Mouse (Mus musculus): ENCODE results near the gene 1700020A23Rik. TPM values are rescaled to one million over a fixed set of nuclear protein-coding genes. Genes with fewer than 3 reads are reported as not detected.

1700020A23Rik gene
- total RNA-seq, 1 experiment: not detected

DNA sequence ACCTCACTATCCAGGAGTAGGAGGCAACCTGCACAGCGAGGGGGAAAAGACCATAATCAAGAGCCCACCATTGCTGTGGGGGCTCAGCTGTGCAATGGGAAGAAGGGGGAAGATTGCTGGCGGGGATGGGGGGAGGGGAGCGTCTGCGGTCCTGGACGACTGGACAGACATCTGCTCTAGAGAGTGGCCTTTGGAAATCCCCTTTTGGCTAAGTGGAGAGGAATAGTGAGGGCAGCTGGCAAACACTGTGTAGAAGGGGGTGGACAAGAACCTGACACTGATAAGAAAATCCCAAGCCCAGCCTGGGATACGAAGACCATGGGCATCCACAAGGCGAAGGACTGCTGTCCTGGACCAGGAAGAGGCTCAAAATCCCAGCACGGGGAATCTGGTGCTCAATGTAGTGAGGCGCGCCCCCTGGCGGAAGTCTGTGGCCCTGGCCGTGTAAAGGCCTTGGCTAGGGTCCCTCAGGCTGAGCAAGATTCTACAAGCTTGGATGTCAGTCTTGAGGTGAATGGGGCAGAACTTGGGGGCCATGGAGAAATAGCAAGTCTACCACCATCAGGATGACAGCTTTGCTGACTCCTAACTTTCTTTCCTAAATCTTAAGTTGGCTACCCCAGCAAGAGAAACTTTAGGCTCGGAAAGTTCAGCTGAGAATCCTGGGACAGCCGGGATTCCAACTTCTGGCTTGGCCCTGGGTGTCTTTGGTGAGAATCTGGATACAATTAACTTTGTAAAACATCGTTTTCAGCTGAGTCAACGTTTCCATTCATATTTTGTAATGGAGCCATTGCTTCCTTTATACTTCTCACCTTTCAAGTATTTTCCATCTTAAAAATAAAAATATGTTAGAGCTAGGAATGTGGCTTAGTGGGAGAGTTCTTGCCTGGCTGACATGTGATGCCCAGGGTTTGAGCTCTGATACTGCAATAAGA is 6.8 kb downstream of the 1700020A23Rik start:
- H3K9ac ChIP-seq (ENCODE audit: insufficient read depth, low read depth, low read length, poor library complexity, severe bottlenecking): no peak overlapping the region
- peak; percentile 64 for DNase-seq (ENCODE audit: low read depth, low spot score)
- in situ Hi-C loops (cut with MboI; ENCODE audit: low sequenced_read_pairs in 2 of 2, unreplicated experiment in 2 of 2): no loop called here
- H3K36me3 ChIP-seq (ENCODE audit: control insufficient read depth, insufficient read depth, low read length, poor library complexity, severe bottlenecking): no peaks in the 10 kb centered on the region
- H3K4me1 ChIP-seq (ENCODE audit: control insufficient read depth in 2 of 2, insufficient read depth in 2 of 2, low read length in 2 of 2, poor library complexity in 1 of 2): peaks cover 0 to 2% of the 10 kb centered on the region in 2 experiments; a peak in 1 of 4 replicates
- TF ChIP-seq ZC3H11A (IDR thresholded peaks at IDR 0.05; ENCODE audit: borderline replicate concordance, low read depth, low read length) (peak; percentile 49), ZNF384 (IDR thresholded peaks at IDR 0.05; ENCODE audit: low read depth, low read length) (no peak)
- no peaks in the 10 kb centered on the region for H3K9me3 ChIP-seq (ENCODE audit: control insufficient read depth, insufficient read depth, low read depth, low read length)
- no peak overlapping the region for H3K4me3 ChIP-seq (ENCODE audit: insufficient read depth in 1 of 2, low read depth in 1 of 2, low read length in 2 of 2, poor library complexity in 1 of 2, severe bottlenecking in 1 of 2)
- no peak overlapping the region for H3K27ac ChIP-seq (ENCODE audit: insufficient read depth, low read depth, low read length, poor library complexity, severe bottlenecking)

DNA sequence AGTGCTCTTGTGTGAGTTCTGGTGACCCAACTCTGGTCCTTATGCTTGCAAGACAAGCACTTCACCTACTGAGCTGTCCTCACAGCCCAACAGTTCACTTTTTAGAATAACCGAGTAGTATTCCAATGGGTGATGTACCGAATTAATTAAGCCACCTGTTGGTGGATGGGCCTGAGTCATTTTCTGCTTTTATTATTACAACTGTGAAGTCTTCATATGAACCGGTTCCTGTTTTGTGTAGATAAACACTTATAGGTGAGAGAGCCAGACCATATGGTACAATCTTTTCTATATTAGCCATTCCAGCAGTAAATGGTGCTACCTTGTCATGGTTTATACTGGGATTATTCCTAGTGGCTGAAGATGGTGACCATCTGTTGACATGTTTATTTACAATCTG is 7.7 kb downstream of the 1700020A23Rik start:
- TF ChIP-seq CHD2 (IDR thresholded peaks at IDR 0.05; ENCODE audit: low read depth, low read length) (no peak), HCFC1 (IDR thresholded peaks at IDR 0.05; ENCODE audit: borderline replicate concordance, insufficient read depth, low read length) (no peak), ZNF384 (IDR thresholded peaks at IDR 0.05; ENCODE audit: low read depth, low read length) (no peak), MAFK (IDR thresholded peaks at IDR 0.05; ENCODE audit: insufficient read depth, low read depth, low read length) (no peak), ZC3H11A (IDR thresholded peaks at IDR 0.05; ENCODE audit: borderline replicate concordance, low read depth, low read length) (no peak)
- in situ Hi-C loops (cut with MboI; ENCODE audit: low sequenced_read_pairs in 2 of 2, unreplicated experiment in 2 of 2): no loop called here
- H3K27ac ChIP-seq (ENCODE audit: insufficient read depth, low read depth, low read length, poor library complexity, severe bottlenecking): no peak overlapping the region
- no peak overlapping the region for H3K9ac ChIP-seq (ENCODE audit: insufficient read depth, low read depth, low read length, poor library complexity, severe bottlenecking)
- DNase-seq (ENCODE audit: low read depth, low spot score): no peak
- H3K4me1 ChIP-seq (ENCODE audit: control insufficient read depth in 2 of 2, insufficient read depth in 2 of 2, low read length in 2 of 2, poor library complexity in 1 of 2): peaks cover 0 to 2% of the 10 kb centered on the region in 2 experiments; a peak in 1 of 4 replicates
- H3K36me3 ChIP-seq (ENCODE audit: control insufficient read depth, insufficient read depth, low read length, poor library complexity, severe bottlenecking): no peaks in the 10 kb centered on the region
- no peak overlapping the region for H3K4me3 ChIP-seq (ENCODE audit: insufficient read depth in 1 of 2, low read depth in 1 of 2, low read length in 2 of 2, poor library complexity in 1 of 2, severe bottlenecking in 1 of 2)
- H3K9me3 ChIP-seq (ENCODE audit: control insufficient read depth, insufficient read depth, low read depth, low read length): no peaks in the 10 kb centered on the region

DNA sequence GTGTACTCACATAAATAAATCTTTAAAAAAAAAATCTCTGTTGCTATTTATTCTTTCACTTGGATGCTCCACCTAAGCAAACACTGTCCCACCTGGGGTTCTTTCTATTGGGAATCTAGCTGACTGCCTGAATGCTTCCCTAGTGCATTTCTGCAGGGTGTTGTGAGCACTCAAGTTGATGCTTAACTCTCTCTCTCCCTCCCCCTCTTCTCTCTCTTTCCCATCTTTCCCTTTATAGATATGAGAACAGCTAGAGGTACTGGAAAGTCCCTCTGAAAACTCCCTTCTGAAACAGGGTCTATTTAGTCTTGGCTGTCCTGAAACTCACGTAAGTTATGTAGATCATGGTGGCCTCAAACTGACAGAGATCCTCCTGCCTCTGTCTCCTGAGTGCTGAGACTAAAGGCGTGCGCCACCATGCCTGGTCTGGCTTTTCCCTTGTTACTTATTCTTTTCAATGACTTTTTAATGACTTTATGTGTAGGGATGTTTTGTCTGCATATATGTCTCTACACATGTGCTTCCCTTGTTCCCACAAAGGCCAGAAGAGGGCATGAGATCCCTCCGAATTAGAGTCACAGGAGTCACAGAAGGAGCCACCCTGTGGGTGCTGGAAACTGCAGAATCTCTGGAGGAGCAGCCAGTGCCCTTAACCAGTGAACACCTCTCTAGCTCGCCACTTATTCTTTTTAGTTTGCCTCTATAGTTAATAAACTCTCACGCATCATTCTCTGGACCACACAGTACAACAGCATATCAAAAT is 9.2 kb downstream of the 1700020A23Rik start:
- H3K4me1 ChIP-seq (ENCODE audit: control insufficient read depth in 2 of 2, insufficient read depth in 2 of 2, low read length in 2 of 2, poor library complexity in 1 of 2): peaks cover 0 to 5% of the 10 kb centered on the region in 2 experiments; a peak in 1 of 4 replicates
- H3K27ac ChIP-seq (ENCODE audit: insufficient read depth, low read depth, low read length, poor library complexity, severe bottlenecking): no peak overlapping the region
- in situ Hi-C loops (cut with MboI; ENCODE audit: low sequenced_read_pairs in 2 of 2, unreplicated experiment in 2 of 2): no loop called here
- no peak for TF ChIP-seq CHD2 (IDR thresholded peaks at IDR 0.05; ENCODE audit: low read depth, low read length)
- TF ChIP-seq ZNF384 (IDR thresholded peaks at IDR 0.05; ENCODE audit: low read depth, low read length): no peak
- no peak for TF ChIP-seq MAFK (IDR thresholded peaks at IDR 0.05; ENCODE audit: insufficient read depth, low read depth, low read length)
- TF ChIP-seq ZC3H11A (IDR thresholded peaks at IDR 0.05; ENCODE audit: borderline replicate concordance, low read depth, low read length): no peak
- TF ChIP-seq HCFC1 (IDR thresholded peaks at IDR 0.05; ENCODE audit: borderline replicate concordance, insufficient read depth, low read length): no peak
- no peak overlapping the region for H3K9ac ChIP-seq (ENCODE audit: insufficient read depth, low read depth, low read length, poor library complexity, severe bottlenecking)
- H3K9me3 ChIP-seq (ENCODE audit: control insufficient read depth, insufficient read depth, low read depth, low read length): no peaks in the 10 kb centered on the region
- no peak for DNase-seq (ENCODE audit: low read depth, low spot score)
- peaks cover 4% of the 10 kb centered on the region; the same call in 1 of the 2 replicates for H3K36me3 ChIP-seq (ENCODE audit: control insufficient read depth, insufficient read depth, low read length, poor library complexity, severe bottlenecking)
- no peak overlapping the region for H3K4me3 ChIP-seq (ENCODE audit: insufficient read depth in 1 of 2, low read depth in 1 of 2, low read length in 2 of 2, poor library complexity in 1 of 2, severe bottlenecking in 1 of 2)

DNA sequence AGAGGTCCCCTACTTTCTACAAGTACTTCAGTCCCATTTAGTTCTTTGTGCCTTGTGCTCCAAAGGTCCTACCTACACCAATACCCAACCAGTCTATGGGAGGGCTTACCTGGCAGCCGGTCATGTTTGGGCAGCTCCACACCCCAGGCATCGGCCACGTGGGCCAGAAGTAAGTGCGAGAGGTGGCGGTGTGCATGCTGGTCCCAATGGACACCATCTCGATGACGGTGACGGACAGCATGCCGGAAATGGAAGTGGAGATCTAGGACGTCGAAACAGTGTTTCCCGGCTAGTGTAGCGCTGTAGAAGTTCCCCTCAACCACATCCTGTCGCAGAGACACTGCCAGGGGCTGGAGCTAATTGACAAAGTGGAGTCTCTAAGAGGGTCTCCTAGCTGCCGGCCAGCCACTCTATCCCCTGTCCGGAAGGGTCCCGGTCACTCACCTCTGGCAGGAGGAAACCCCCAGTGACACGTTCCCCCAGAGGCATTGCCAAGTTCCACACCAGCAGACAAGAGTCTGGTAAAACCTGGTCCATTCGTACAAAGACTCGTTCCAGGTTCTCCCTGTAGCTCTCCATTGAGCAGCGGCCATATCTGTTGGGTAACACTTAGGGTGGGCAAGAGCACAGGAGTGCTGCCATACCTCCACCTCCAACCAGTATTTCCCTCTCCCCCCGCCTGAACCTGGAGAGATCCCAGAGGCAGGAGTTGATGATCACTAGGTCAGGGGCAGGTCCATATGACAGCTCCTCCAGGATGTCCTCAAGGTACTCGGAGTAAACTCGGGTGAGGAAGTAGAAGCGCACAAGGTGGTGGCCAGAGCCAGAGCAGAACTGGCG is 16.9 kb downstream of the 1700020A23Rik start:
- no peak overlapping the region for H3K4me3 ChIP-seq (ENCODE audit: insufficient read depth in 1 of 2, low read depth in 1 of 2, low read length in 2 of 2, poor library complexity in 1 of 2, severe bottlenecking in 1 of 2)
- no peak overlapping the region for H3K27ac ChIP-seq (ENCODE audit: insufficient read depth, low read depth, low read length, poor library complexity, severe bottlenecking)
- H3K9ac ChIP-seq (ENCODE audit: insufficient read depth, low read depth, low read length, poor library complexity, severe bottlenecking): no peak overlapping the region
- TF ChIP-seq CHD2 (IDR thresholded peaks at IDR 0.05; ENCODE audit: low read depth, low read length): no peak
- no peak for TF ChIP-seq MAFK (IDR thresholded peaks at IDR 0.05; ENCODE audit: insufficient read depth, low read depth, low read length)
- no peak for TF ChIP-seq ZNF384 (IDR thresholded peaks at IDR 0.05; ENCODE audit: low read depth, low read length)
- TF ChIP-seq ZC3H11A (IDR thresholded peaks at IDR 0.05; ENCODE audit: borderline replicate concordance, low read depth, low read length): no peak
- TF ChIP-seq HCFC1 (IDR thresholded peaks at IDR 0.05; ENCODE audit: borderline replicate concordance, insufficient read depth, low read length): no peak
- in situ Hi-C loops (cut with MboI; ENCODE audit: low sequenced_read_pairs in 2 of 2, unreplicated experiment in 2 of 2): no loop called here
- H3K9me3 ChIP-seq (ENCODE audit: control insufficient read depth, insufficient read depth, low read depth, low read length): no peaks in the 10 kb centered on the region
- H3K36me3 ChIP-seq (ENCODE audit: control insufficient read depth, insufficient read depth, low read length, poor library complexity, severe bottlenecking): peaks cover 6% of the 10 kb centered on the region; the same call in 1 of the 2 replicates
- peaks cover 2 to 8% of the 10 kb centered on the region in 2 experiments; a peak in 2 of 4 replicates for H3K4me1 ChIP-seq (ENCODE audit: control insufficient read depth in 2 of 2, insufficient read depth in 2 of 2, low read length in 2 of 2, poor library complexity in 1 of 2)
- no peak for DNase-seq (ENCODE audit: low read depth, low spot score)

Measured in ES-E14 (cell line).